Mouse (Mus musculus): ENCODE data around the gene Pdlim5.
"Not testable (repeated sequence)": the region's sequence is repeated elsewhere in the genome, so short reads cannot be mapped to it uniquely, and the experiment has no call there.

Gene Pdlim5

GRCm38 (mm10) chr3:142238260-142239046, 157.0 kb downstream of the Pdlim5 start:
- ChIA-PET POLR2A (interaction anchor here in 1 of 4 experiments (1.2 kb wide), 1 partner anchor 12 kb away, joined by 3 read pairs; no protein-coding TSS in a partner anchor), CTCF (no interaction called here)

GRCm38 (mm10) chr3:142237621-142238020, 157.9 kb downstream of the Pdlim5 start:
- POLR2A ChIA-PET: no interaction called here
- CTCF ChIA-PET: no interaction called here

- POLR2A ChIA-PET: interaction anchor here in 1 of 4 experiments (0.7 kb wide), 2 partner anchors 23 to 919 kb away, joined by 3 to 4 read pairs; no protein-coding TSS in a partner anchor
Observed at GRCm38 (mm10) chr3:142233606-142234465, 161.7 kb downstream of the Pdlim5 start.

GRCm38 (mm10) chr3:142228665-142229064, 166.8 kb downstream of the Pdlim5 start:
- ChIA-PET POLR2A (no interaction called here), CTCF (interaction anchor here in 1 of 4 experiments (0.7 kb wide), 1 partner anchor 332 kb away, joined by 3 read pairs; no protein-coding TSS in a partner anchor)

More at GRCm38 (mm10) chr3:142233606-142234465, 161.7 kb downstream of the Pdlim5 start:
- CTCF ChIA-PET: no interaction called here

- ChIA-PET POLR2A (no interaction called here), CTCF (no interaction called here)
Observed at GRCm38 (mm10) chr3:142222471-142223103, 172.9 kb downstream of the Pdlim5 start.

GRCm38 (mm10) chr3:142219910-142220309, 175.6 kb downstream of the Pdlim5 start:
- POLR2A ChIA-PET: interaction anchor here in 1 of 4 experiments (0.6 to 0.7 kb wide), 2 partner anchors 287 to 1463 kb away, joined by 3 to 5 read pairs; no protein-coding TSS in a partner anchor
- CTCF ChIA-PET: no interaction called here

- ChIA-PET CTCF (no interaction called here), POLR2A (no interaction called here)
Observed at GRCm38 (mm10) chr3:142212821-142213220, 182.7 kb downstream of the Pdlim5 start.

- ChIA-PET CTCF (no interaction called here), POLR2A (no interaction called here)
Observed at GRCm38 (mm10) chr3:142212186-142212585, 183.3 kb downstream of the Pdlim5 start.

- ChIA-PET CTCF (no interaction called here), POLR2A (interaction anchor here in 2 of 4 experiments (0.6 to 0.8 kb wide), 2 partner anchors 23 to 139 kb away, joined by 3 to 4 read pairs; no protein-coding TSS in a partner anchor)
Observed at GRCm38 (mm10) chr3:142209981-142210380, 185.5 kb downstream of the Pdlim5 start.

- POLR2A ChIA-PET: no interaction called here
- CTCF ChIA-PET: no interaction called here
Observed at GRCm38 (mm10) chr3:142209057-142209456, 186.4 kb downstream of the Pdlim5 start.

- ChIA-PET CTCF (no interaction called here), POLR2A (no interaction called here)
Observed at GRCm38 (mm10) chr3:142207488-142207887, 188.0 kb downstream of the Pdlim5 start.

GRCm38 (mm10) chr3:142206316-142206715, 189.2 kb downstream of the Pdlim5 start:
- CTCF ChIA-PET: no interaction called here
- POLR2A ChIA-PET: no interaction called here

- CTCF ChIA-PET: interaction anchor here in 3 of 4 experiments (0.6 to 0.7 kb wide), 4 partner anchors 27 to 1160 kb away, joined by 3 to 12 read pairs (median 4); partner anchors contain the start of gene Bmpr1b (in 1 of the 3)
- POLR2A ChIA-PET: no interaction called here
Observed at GRCm38 (mm10) chr3:142196142-142196541, 199.4 kb downstream of the Pdlim5 start.

- POLR2A ChIA-PET: not testable (repeated sequence)
- CTCF ChIA-PET: interaction anchor here in 2 of 4 experiments (0.5 to 1.3 kb wide), 2 partner anchors 91 to 939 kb away, joined by 3 read pairs; no protein-coding TSS in a partner anchor
Observed at GRCm38 (mm10) chr3:142191627-142192026, 203.9 kb downstream of the Pdlim5 start.

All from embryonic stem cell, embryonic (primary cell).